Mouse (Mus musculus) midbrain, postnatal 0 days (tissue): Measurements from ENCODE around the gene Zdhhc17. TPM values are rescaled to one million over a fixed set of nuclear protein-coding genes. Genes with fewer than 3 reads are reported as not detected.

Source experiments
- ATAC-seq: fragments of 200-750 bp; cut with Nextera tagmentation; 2 replicates; pipeline ENCODE4 v1.8.0; 2017; ENCODE audit warnings: moderate number of reproducible peaks, mild to moderate bottlenecking, moderate TSS enrichment, moderate library complexity; ENCODE audit not compliant: low FRiP score
- DNase-seq: peaks from one replicate; pipeline ENCODE4 v3.0.0-alpha.2; 2015; ENCODE audit warnings: low spot score
- H3K27ac ChIP-seq: fragments of 300-500 bp; sonication (generic); 2 replicates; pipeline ENCODE4 v1.5.1; 2014; ENCODE audit warnings: low read depth, mild to moderate bottlenecking, low read length, mixed read lengths
- H3K27me3 ChIP-seq: fragments of 300-500 bp; sonication (generic); 2 replicates; pipeline ENCODE4 v1.6.1; 2014; ENCODE audit warnings: low read length, control low read depth, mixed read lengths; ENCODE audit not compliant: insufficient read depth
- H3K36me3 ChIP-seq: fragments of 300-500 bp; sonication (generic); 2 replicates; pipeline ENCODE4 v1.6.1; 2014; ENCODE audit warnings: low read length, control low read depth, mixed read lengths; ENCODE audit not compliant: insufficient read depth
- H3K4me1 ChIP-seq: fragments of 300-500 bp; sonication (generic); 2 replicates; pipeline ENCODE4 v1.6.1; 2014; ENCODE audit warnings: mild to moderate bottlenecking, control low read depth, antibody characterized with exemption, low read length, mixed read lengths; ENCODE audit not compliant: insufficient read depth
- H3K4me2 ChIP-seq: fragments of 300-500 bp; sonication (generic); 2 replicates; pipeline ENCODE4 v1.6.1; 2014; ENCODE audit warnings: low read depth, mild to moderate bottlenecking, low read length, mixed read lengths; ENCODE audit not compliant: poor library complexity, severe bottlenecking
- H3K4me3 ChIP-seq: fragments of 300-500 bp; sonication (generic); 2 replicates; pipeline ENCODE4 v1.5.1; 2014; ENCODE audit warnings: low read depth, mild to moderate bottlenecking, low read length, moderate library complexity
- H3K9ac ChIP-seq: fragments of 300-500 bp; sonication (generic); replicated peaks from 2 replicates; pipeline ENCODE4 v1.6.1; 2014; ENCODE audit warnings: mild to moderate bottlenecking, low read length, moderate library complexity, mixed read lengths; ENCODE audit not compliant: poor library complexity, severe bottlenecking
- H3K9me3 ChIP-seq: fragments of 300-500 bp; sonication (generic); 2 replicates; pipeline ENCODE4 v1.6.1; 2016; ENCODE audit warnings: low read length, control low read depth
- CTCF ChIP-seq: IDR thresholded peaks from 2 replicates; pipeline ENCODE4 v1.5.1; 2016; ENCODE audit warnings: antibody characterized with exemption, mild to moderate bottlenecking
- WGBS: fragments of 180-500 bp; shearing (Covaris S2); extraction: QIAGEN DNeasy Blood & Tissue Kit; methylation state at CpG from one replicate; pipeline ENCODE4 v1.1.7; 2014; 5-methylcytosine and 5-hydroxymethylcytosine counted together
- polyA plus RNA-seq: library from polyadenylated mRNA; unstranded; fragments of >200 nt; fragmentation: Nextera tagmentation; extraction: Ambion mirVana; gene quantifications from 2 replicates; pipeline ENCODE4 v1.2.1, GENCODE M21; 2015
- total RNA-seq: library from RNA; depleted of rRNA; stranded (reverse); fragments of >200 nt; gene quantifications from 2 replicates; pipeline ENCODE4 v1.2.3, GENCODE M21; 2014

Gene Zdhhc17
- total and polyA plus RNA-seq, 2 experiments from 2014 or later = 44.8 to 60.9 TPM

GRCm38 (mm10) chr10:110947574-110947973, 62.4 kb downstream of the Zdhhc17 start:
- Histone ChIP-seq H3K4me2 (no peak overlapping the region), H3K27ac (no peak overlapping the region), H3K9me3 (no peaks in the 10 kb centered on the region), H3K4me1 (no peaks in the 10 kb centered on the region), H3K4me3 (no peak overlapping the region), H3K36me3 (peaks cover 21% of the 10 kb centered on the region), H3K9ac (no peak overlapping the region), H3K27me3 (no peaks in the 10 kb centered on the region)
- no peak for DNase-seq
- no peak for ATAC-seq
- 84% methylated on average over 4 of the region's 4 CpGs for WGBS
- TF ChIP-seq CTCF = no peak

- Histone ChIP-seq H3K4me2 (no peak overlapping the region), H3K27ac (no peak overlapping the region), H3K9ac (no peak overlapping the region), H3K4me1 (no peaks in the 10 kb centered on the region), H3K9me3 (no peaks in the 10 kb centered on the region), H3K27me3 (no peaks in the 10 kb centered on the region), H3K36me3 (peaks cover 23% of the 10 kb centered on the region), H3K4me3 (no peak overlapping the region)
- ATAC-seq (no peak), DNase-seq (no peak)
- WGBS = 86% methylated on average over 12 of the region's 12 CpGs
- TF ChIP-seq CTCF = no peak
Observed at GRCm38 (mm10) chr10:110945966-110946365, 64.0 kb downstream of the Zdhhc17 start.

GRCm38 (mm10) chr10:110944175-110944574, 65.8 kb downstream of the Zdhhc17 start:
- no peaks in the 10 kb centered on the region for H3K27me3 ChIP-seq
- H3K9me3 ChIP-seq = no peaks in the 10 kb centered on the region
- no peak overlapping the region for H3K27ac ChIP-seq
- ATAC-seq (no peak), DNase-seq (no peak)
- no peak overlapping the region for H3K9ac ChIP-seq
- H3K4me1 ChIP-seq = no peaks in the 10 kb centered on the region
- no peak for TF ChIP-seq CTCF
- peaks cover 20% of the 10 kb centered on the region for H3K36me3 ChIP-seq
- H3K4me2 ChIP-seq = no peak overlapping the region
- 91% methylated on average over 11 of the region's 11 CpGs for WGBS
- no peak overlapping the region for H3K4me3 ChIP-seq

- ATAC-seq (no peak), DNase-seq (no peak)
- H3K36me3 ChIP-seq = peaks cover 20% of the 10 kb centered on the region
- no peak overlapping the region for H3K27ac ChIP-seq
- no peaks in the 10 kb centered on the region for H3K9me3 ChIP-seq
- H3K4me2 ChIP-seq = no peak overlapping the region
- no peaks in the 10 kb centered on the region for H3K4me1 ChIP-seq
- 90% methylated on average over 9 of the region's 9 CpGs for WGBS
- H3K4me3 ChIP-seq = no peak overlapping the region
- H3K9ac ChIP-seq = no peak overlapping the region
- no peaks in the 10 kb centered on the region for H3K27me3 ChIP-seq
- TF ChIP-seq CTCF = no peak
Observed at GRCm38 (mm10) chr10:110942806-110943205, 67.1 kb downstream of the Zdhhc17 start.

GRCm38 (mm10) chr10:110941968-110942367, 68.0 kb downstream of the Zdhhc17 start:
- Histone ChIP-seq H3K27ac (no peak overlapping the region), H3K4me2 (no peak overlapping the region), H3K27me3 (no peaks in the 10 kb centered on the region), H3K9ac (no peak overlapping the region), H3K4me3 (no peak overlapping the region), H3K36me3 (peaks cover 16% of the 10 kb centered on the region), H3K4me1 (no peaks in the 10 kb centered on the region), H3K9me3 (no peaks in the 10 kb centered on the region)
- no peak for TF ChIP-seq CTCF
- WGBS = 91% methylated on average over 11 of the region's 11 CpGs
- ATAC-seq (no peak), DNase-seq (no peak)

- WGBS = 90% methylated on average over 13 of the region's 13 CpGs
- ATAC-seq = no peak
Observed at GRCm38 (mm10) chr10:110940740-110941398, 69.1 kb downstream of the Zdhhc17 start.

More at GRCm38 (mm10) chr10:110940740-110941398, 69.1 kb downstream of the Zdhhc17 start:
- no peaks in the 10 kb centered on the region for H3K9me3 ChIP-seq
- no peak overlapping the region for H3K4me2 ChIP-seq
- H3K27ac ChIP-seq = no peak overlapping the region
- DNase-seq = no peak
- H3K9ac ChIP-seq = no peak overlapping the region
- H3K27me3 ChIP-seq = no peaks in the 10 kb centered on the region
- no peaks in the 10 kb centered on the region for H3K4me1 ChIP-seq
- H3K4me3 ChIP-seq = no peak overlapping the region
- H3K36me3 ChIP-seq = peaks cover 8% of the 10 kb centered on the region
- peak; percentile 31 for TF ChIP-seq CTCF
